Mouse (Mus musculus) cerebellum, adult 9-10 months (tissue): Measurements from ENCODE around the gene Cyp2j13.
"Not testable (repeated sequence)": the region's sequence is repeated elsewhere in the genome, so short reads cannot be mapped to it uniquely, and the experiment has no call there.

Source experiments
- DNase-seq: peaks from one replicate; pipeline ENCODE4 v3.0.0; 2022

Cyp2j13 gene

DNA sequence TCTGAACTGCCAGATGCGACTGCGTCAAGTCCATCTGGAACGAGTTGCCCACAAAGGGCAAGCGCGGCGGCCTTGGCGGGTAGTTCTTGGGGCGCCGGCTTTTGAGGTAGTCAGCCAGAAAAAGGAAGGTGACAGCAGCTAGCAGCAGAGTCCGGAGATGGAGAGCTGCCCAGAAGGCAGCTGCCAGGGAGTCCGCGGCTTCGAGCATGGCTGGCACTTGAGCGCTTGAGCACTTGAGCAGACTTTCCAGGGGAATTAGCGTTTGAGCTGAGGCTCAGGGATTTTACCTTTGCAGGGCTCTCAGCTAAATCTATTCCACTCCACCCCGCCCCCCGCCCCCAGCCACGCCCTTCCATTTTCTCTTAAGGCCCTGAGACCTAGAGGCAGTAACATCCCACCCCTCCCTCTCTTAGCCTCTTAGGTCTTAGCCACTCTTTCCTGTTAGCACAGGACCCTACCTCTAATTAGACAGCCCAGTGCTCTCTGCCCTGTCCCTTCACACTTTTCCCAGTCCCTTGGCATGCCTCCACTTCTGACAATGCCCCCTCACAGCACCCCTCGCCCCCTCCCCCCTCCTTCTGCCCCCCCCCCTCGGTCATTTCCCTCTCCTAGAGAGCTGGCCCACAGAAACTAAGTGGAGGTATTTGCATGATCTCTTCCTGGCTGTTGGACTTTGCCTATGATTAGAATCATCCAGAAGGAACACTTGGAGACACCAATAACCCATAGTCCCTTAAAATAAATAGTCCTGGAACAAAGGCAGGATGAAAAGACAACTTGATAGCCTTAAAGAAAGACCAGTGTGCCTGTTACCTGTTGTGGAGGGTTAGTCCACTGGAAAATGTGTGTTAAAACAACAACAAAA, at the start of gene Cyp2j13:
Cyp2j13 (minus strand) TSS at position 286 of the 865 bp plus-strand sequence.
- peak; percentile 64 for DNase-seq

GRCm38 (mm10) chr4:96096841-96097240, 19.5 kb upstream of the Cyp2j13 start:
- DNase-seq = no peak

DNA sequence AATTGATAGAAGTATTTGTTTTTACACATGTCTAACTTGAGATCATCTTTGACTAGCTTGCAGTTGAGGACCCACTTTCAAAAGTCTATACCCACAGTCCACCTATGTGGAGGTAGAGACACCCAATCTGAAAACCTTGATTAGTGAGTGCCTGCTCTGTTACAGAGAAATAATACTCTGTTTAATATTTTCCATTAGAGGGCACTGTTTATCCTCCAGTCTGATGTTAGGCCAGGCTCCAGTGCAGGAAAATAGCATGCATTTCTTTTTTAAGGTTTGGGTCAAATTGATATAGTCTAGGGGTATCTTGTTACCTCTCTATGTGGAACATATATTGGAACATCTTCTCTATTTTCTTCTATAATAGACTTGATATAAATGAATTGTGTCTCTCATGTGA, 14.5 kb upstream of the Cyp2j13 start:
- DNase-seq = no peak

- not testable (repeated sequence) for DNase-seq
Measured at GRCm38 (mm10) chr4:96089356-96090048, 12.2 kb upstream of the Cyp2j13 start.

DNA sequence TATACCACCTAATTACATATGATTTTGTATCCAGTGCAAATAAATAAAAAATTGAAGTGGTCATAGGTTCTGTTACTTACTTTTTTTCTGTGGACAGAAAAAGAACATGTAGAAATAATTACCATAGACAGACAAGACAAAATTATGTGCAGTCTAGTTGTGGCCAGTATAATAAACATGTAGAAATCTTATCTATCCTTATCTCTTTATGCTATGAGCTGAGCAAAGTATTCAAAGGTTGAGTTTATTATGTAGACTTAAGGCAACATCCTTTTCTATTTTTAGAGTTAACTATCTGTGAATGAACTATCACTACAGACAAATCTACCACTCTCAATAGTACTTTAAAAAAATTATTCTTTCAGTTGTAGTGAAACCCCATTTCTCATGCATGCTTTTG, 962 bp upstream of the Cyp2j13 start:
- DNase-seq = no peak

- no peak for DNase-seq
Measured at GRCm38 (mm10) chr4:96062045-96062444, 15.3 kb downstream of the Cyp2j13 start.

- no peak for DNase-seq
Measured at GRCm38 (mm10) chr4:96060106-96060505, 17.2 kb downstream of the Cyp2j13 start.

DNA sequence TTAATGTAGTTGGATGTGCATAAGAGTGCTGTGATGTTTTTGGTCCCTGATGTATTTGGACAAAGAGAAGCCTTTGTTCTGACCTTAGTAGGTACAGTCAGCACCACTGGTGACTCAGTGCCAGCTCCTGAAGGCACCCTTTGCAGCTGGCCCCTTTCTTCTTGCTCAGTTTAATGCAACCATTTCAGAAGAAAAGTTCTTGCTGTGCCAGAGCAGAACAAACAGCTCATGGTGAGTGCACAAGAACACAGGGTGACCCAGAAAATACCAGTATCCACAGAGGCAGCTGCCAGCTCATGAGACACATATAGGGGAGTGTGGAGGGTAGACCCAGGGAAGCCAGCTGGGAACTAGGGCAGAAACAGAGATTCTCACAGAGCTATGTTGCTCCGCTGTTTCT, 48.9 kb downstream of the Cyp2j13 start:
- peak; percentile 7 for DNase-seq

- no peak for DNase-seq
Measured at GRCm38 (mm10) chr4:96022803-96023202, 54.5 kb downstream of the Cyp2j13 start.

- DNase-seq = no peak
Measured at GRCm38 (mm10) chr4:96016875-96017274, 60.5 kb downstream of the Cyp2j13 start.

GRCm38 (mm10) chr4:95982221-95982620, 95.1 kb downstream of the Cyp2j13 start:
- not testable (repeated sequence) for DNase-seq
